Mouse (Mus musculus): ENCODE data around the gene Jarid2. TPM values are rescaled to one million over a fixed set of nuclear protein-coding genes. Genes with fewer than 3 reads are reported as not detected.

The Jarid2 gene
- polyA plus RNA-seq, 1 experiment = 14.0 TPM

GRCm38 (mm10) chr13:44943618-44944017 is 214.3 kb downstream of the Jarid2 start:
- 50% methylated on average over 2 of the region's 2 CpGs for WGBS

GRCm38 (mm10) chr13:44946880-44947635 is 217.8 kb downstream of the Jarid2 start:
- no peak for DNase-seq (ENCODE audit: low read depth, low spot score)
- WGBS = 84% methylated on average over 8 of the region's 8 CpGs

More at GRCm38 (mm10) chr13:44943618-44944017, 214.3 kb downstream of the Jarid2 start:
- no peak for DNase-seq (ENCODE audit: low read depth, low spot score)

DNA sequence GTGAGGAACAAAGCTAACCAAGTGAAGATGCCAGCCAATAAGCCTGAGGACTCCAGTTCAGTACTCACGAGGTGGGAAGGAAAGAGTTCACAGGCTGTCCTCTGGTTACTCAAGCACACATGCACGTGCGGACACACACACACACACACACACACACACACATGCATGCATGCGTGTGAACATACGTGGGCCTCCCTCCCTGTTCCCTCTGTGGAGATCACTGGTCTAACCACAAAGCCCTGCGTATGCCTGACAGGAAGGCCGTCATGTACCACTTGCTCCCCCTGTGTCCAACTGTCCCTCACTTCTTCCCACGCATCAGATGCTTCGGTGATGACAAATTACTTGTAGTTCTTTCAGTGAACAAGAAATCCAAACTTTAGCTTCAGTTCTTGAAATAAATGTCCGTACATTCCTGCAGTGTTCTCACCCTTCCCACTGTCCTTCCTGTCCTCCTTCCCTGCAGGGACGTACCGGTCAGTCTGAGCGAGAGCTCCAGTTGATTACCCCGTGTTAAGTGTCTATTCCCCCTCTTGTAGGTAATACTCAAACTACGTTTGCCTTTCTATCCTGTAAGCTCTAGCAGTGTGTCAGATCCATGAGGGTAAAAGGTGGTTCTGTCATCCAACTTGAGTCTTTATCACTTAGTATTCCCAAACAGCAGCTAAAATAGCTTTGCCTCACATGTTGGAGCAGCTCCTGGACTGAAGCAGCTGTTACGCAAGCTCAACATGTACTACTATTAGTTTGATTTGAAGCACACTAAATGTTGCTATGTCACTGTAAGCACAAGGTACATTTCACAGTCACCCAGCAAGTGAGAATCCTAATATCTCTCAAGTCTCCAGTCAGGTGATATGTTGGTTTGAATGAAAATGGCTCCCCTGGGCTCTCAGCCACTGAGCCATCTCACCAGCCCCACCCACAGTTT is 219.3 kb downstream of the Jarid2 start:
- DNase-seq (ENCODE audit: low read depth, low spot score) = no peak
- WGBS = 92% methylated on average over 16 of the region's 16 CpGs

- no peak for DNase-seq (ENCODE audit: low read depth, low spot score)
- 67% methylated on average over 10 of the region's 10 CpGs for WGBS
Observed at GRCm38 (mm10) chr13:44952393-44953086, 223.3 kb downstream of the Jarid2 start.

GRCm38 (mm10) chr13:44953546-44954231 is 224.4 kb downstream of the Jarid2 start:
- no peak for DNase-seq (ENCODE audit: low read depth, low spot score)
- WGBS = 87% methylated on average over 8 of the region's 8 CpGs

GRCm38 (mm10) chr13:44954232-44954568 is 224.9 kb downstream of the Jarid2 start:
- WGBS = 87% methylated on average over 1 of the region's 1 CpGs
- DNase-seq (ENCODE audit: low read depth, low spot score) = no peak

GRCm38 (mm10) chr13:44955781-44956180 is 226.5 kb downstream of the Jarid2 start:
- DNase-seq (ENCODE audit: low read depth, low spot score) = no peak
- WGBS = 86% methylated on average over 6 of the region's 6 CpGs

DNA sequence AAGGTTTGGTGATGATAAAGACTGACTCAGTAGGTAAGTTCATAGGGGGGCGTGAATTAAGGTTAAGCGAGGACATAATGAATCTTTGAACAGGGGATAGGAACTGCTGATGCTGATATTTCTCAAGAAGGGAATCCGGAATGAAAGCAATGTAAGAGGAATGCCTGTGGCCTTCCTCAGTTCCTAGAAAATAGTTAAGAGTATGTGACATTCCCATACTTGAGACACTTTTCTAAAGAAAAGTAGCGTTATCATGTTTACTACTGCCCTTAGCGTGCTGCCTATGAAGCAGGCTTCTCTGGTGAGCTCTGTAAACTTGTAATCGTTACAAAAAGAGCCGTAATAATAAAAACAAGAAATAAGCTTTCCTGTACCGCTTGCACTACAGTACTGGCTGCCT is 227.8 kb downstream of the Jarid2 start:
- 91% methylated on average over 8 of the region's 8 CpGs for WGBS
- no peak for DNase-seq (ENCODE audit: low read depth, low spot score)

- DNase-seq (ENCODE audit: low read depth, low spot score) = no peak
- 93% methylated on average over 5 of the region's 5 CpGs for WGBS
Observed at GRCm38 (mm10) chr13:44960542-44961291, 231.4 kb downstream of the Jarid2 start.

All from large intestine, adult 2 months (tissue).